Mouse (Mus musculus): Measurements from ENCODE around the gene Ttc39b. TPM values are rescaled to one million over a fixed set of nuclear protein-coding genes. Genes with fewer than 3 reads are reported as not detected.

Gene Ttc39b
- polyA plus RNA-seq, 1 experiment from 2014 or later, result 15.7 TPM

DNA sequence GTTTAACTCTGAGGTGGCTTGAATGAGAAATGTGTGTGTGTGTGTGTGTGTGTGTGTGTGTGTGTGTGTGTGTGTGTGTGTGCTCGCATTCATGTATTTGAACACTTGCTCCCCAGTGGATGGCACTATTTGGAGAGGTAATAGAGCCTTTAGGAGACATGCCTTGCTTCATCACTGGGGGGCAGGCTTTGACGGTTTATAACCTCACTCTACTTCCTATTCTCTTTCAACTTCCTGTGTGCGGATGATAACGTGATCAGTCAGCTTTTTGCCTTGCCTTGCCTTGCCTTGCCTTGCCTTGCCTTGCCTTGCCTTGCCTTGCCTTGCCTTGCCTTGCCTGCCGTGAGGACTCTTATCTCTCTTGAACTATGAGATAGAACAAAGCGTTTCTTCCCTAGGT is 110.3 kb downstream of the Ttc39b start:
- H3K9me3 ChIP-seq (ENCODE audit: control insufficient read depth, low read length), result no peaks in the 10 kb centered on the region
- ATAC-seq (ENCODE audit: low FRiP score, low TSS enrichment) (no peak), DNase-seq (ENCODE audit: low spot score) (no peak)
- H3K36me3 ChIP-seq (ENCODE audit: control insufficient read depth, insufficient read depth, low read length), result no peaks in the 10 kb centered on the region
- TF ChIP-seq EP300 (optimal IDR thresholded peaks at IDR 0.05) (no peak), CTCF (IDR thresholded peaks at IDR 0.05; ENCODE audit: low read depth) (no peak)
- no peak overlapping the region for H3K4me2 ChIP-seq (replicated peaks; ENCODE audit: low read depth)
- H3K4me1 ChIP-seq (replicated peaks; ENCODE audit: control insufficient read depth, insufficient read depth), result no peaks in the 10 kb centered on the region
- no peaks in the 10 kb centered on the region for H3K27me3 ChIP-seq (ENCODE audit: control insufficient read depth, insufficient read depth, low read length)
- 71% methylated on average over 6 of the region's 6 CpGs for WGBS
- no peak overlapping the region for H3K27ac ChIP-seq (replicated peaks)
- no peak overlapping the region for H3K9ac ChIP-seq (ENCODE audit: low read length)
- no peak overlapping the region for H3K4me3 ChIP-seq (ENCODE audit: low read depth, low read length)

GRCm38 (mm10) chr4:83211709-83212108 is 112.3 kb downstream of the Ttc39b start:
- DNase-seq (ENCODE audit: low spot score) (no peak), ATAC-seq (ENCODE audit: low FRiP score, low TSS enrichment) (no peak)
- no peaks in the 10 kb centered on the region for H3K9me3 ChIP-seq (ENCODE audit: control insufficient read depth, low read length)
- no peak overlapping the region for H3K9ac ChIP-seq (ENCODE audit: low read length)
- H3K27me3 ChIP-seq (ENCODE audit: control insufficient read depth, insufficient read depth, low read length), result no peaks in the 10 kb centered on the region
- H3K4me2 ChIP-seq (replicated peaks; ENCODE audit: low read depth), result no peak overlapping the region
- no peak for TF ChIP-seq CTCF (IDR thresholded peaks at IDR 0.05; ENCODE audit: low read depth)
- no peak for TF ChIP-seq EP300 (optimal IDR thresholded peaks at IDR 0.05)
- H3K27ac ChIP-seq (replicated peaks), result no peak overlapping the region
- H3K36me3 ChIP-seq (ENCODE audit: control insufficient read depth, insufficient read depth, low read length), result no peaks in the 10 kb centered on the region
- no peaks in the 10 kb centered on the region for H3K4me1 ChIP-seq (replicated peaks; ENCODE audit: control insufficient read depth, insufficient read depth)
- 56% methylated on average over 12 of the region's 12 CpGs for WGBS
- H3K4me3 ChIP-seq (ENCODE audit: low read depth, low read length), result no peak overlapping the region

DNA sequence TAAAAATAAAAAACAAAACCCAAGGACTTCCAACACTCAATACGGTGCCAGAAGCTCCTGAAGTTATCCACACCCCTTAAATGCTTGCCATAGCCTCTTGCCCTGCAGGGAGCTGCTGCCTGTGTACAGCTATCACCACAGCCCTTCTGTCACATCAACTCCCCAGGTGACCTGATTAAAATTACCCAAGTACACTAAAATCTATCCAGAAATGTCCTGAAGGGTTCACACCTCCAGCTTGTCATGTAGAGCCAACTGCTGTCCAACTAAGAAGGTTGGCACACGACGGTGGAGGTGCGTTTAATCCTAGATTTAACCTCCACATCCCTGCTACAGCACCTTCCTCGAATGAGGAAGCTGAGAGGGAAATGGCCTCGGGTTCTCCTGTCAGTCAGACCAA is 113.6 kb downstream of the Ttc39b start:
- no peak for DNase-seq (ENCODE audit: low spot score)
- no peak overlapping the region for H3K4me3 ChIP-seq (ENCODE audit: low read depth, low read length)
- WGBS, result 83% methylated on average over 6 of the region's 6 CpGs

DNA sequence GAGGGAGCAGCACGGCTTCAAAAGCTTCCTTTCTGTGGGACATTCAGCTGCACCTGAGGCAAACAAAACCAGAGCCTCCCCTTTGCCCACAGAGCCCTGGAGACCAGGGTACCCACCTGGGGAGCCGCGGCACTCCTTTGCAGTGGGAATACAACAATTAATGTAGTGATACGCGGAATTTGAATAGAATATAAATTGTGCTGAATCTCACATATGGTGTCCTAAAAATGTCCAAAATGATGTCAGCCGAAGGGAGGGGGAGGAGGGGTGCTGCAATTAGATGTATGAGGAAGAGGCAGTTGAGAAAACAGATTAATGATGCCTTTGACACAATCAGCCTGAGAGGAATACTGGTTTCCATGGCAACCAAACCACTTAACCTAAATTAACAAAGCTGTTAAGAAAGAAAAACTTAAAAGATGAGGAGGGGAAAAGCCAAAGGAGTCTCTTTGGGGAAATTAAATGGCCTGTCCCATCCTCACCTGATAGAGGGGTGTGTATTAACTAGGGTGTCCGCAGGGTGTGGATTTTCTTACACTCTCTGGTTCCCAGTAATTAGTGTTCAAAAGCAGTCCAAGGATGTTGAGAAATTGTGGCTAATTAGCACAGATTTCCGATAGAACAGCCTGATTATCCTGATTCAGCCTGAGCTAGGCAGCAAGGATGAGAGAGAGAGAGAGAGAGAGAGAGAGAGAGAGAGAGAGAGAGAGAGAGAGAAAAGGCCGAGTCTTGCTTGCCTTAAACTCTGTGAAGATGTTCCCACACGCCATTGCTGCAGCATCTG is 117.1 kb downstream of the Ttc39b start:
- no peak overlapping the region for H3K4me2 ChIP-seq (replicated peaks; ENCODE audit: low read depth)
- DNase-seq (ENCODE audit: low spot score), result no peak
- no peak overlapping the region for H3K27ac ChIP-seq (replicated peaks)
- TF ChIP-seq CTCF (IDR thresholded peaks at IDR 0.05; ENCODE audit: low read depth) (no peak), EP300 (optimal IDR thresholded peaks at IDR 0.05) (no peak)
- H3K27me3 ChIP-seq (ENCODE audit: control insufficient read depth, insufficient read depth, low read length), result no peaks in the 10 kb centered on the region
- no peaks in the 10 kb centered on the region for H3K36me3 ChIP-seq (ENCODE audit: control insufficient read depth, insufficient read depth, low read length)
- WGBS, result 62% methylated on average over 10 of the region's 10 CpGs
- H3K4me1 ChIP-seq (replicated peaks; ENCODE audit: control insufficient read depth, insufficient read depth), result no peaks in the 10 kb centered on the region
- H3K9ac ChIP-seq (ENCODE audit: low read length), result no peak overlapping the region
- H3K4me3 ChIP-seq (ENCODE audit: low read depth, low read length), result no peak overlapping the region
- ATAC-seq (ENCODE audit: low FRiP score, low TSS enrichment), result no peak
- no peaks in the 10 kb centered on the region for H3K9me3 ChIP-seq (ENCODE audit: control insufficient read depth, low read length)

More for the DNA sequence above, 113.6 kb downstream of the Ttc39b start:
- Histone ChIP-seq H3K4me2 (replicated peaks; ENCODE audit: low read depth) (no peak overlapping the region), H3K4me1 (replicated peaks; ENCODE audit: control insufficient read depth, insufficient read depth) (no peaks in the 10 kb centered on the region), H3K27me3 (ENCODE audit: control insufficient read depth, insufficient read depth, low read length) (no peaks in the 10 kb centered on the region), H3K27ac (replicated peaks) (no peak overlapping the region), H3K9ac (ENCODE audit: low read length) (no peak overlapping the region), H3K36me3 (ENCODE audit: control insufficient read depth, insufficient read depth, low read length) (no peaks in the 10 kb centered on the region), H3K9me3 (ENCODE audit: control insufficient read depth, low read length) (no peaks in the 10 kb centered on the region)
- ATAC-seq (ENCODE audit: low FRiP score, low TSS enrichment), result no peak
- TF ChIP-seq CTCF (IDR thresholded peaks at IDR 0.05; ENCODE audit: low read depth) (no peak), EP300 (optimal IDR thresholded peaks at IDR 0.05) (no peak)

DNA sequence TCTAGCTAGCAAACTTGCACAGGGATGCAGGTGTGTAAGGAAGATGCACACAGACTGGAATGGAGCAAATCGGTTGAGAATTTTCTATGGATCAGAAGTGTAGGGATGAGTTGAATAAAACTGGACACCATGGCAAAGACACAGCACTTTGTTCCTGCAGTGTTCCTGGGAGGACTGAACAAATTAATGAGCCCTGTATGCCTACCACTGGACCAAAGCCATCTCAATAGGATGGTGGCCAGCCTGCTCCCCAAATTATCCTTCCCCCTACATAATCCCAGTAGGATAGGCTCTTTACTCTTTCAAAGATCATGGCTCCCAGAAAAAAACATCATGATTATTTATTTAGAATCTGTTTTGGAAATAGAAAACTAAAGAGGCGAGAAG is 117.6 kb downstream of the Ttc39b start:
- DNase-seq (ENCODE audit: low spot score) (no peak), ATAC-seq (ENCODE audit: low FRiP score, low TSS enrichment) (no peak)
- 73% methylated on average over 2 of the region's 2 CpGs for WGBS
- Histone ChIP-seq H3K4me2 (replicated peaks; ENCODE audit: low read depth) (no peak overlapping the region), H3K4me3 (ENCODE audit: low read depth, low read length) (no peak overlapping the region), H3K9me3 (ENCODE audit: control insufficient read depth, low read length) (no peaks in the 10 kb centered on the region), H3K9ac (ENCODE audit: low read length) (no peak overlapping the region), H3K4me1 (replicated peaks; ENCODE audit: control insufficient read depth, insufficient read depth) (no peaks in the 10 kb centered on the region), H3K27me3 (ENCODE audit: control insufficient read depth, insufficient read depth, low read length) (no peaks in the 10 kb centered on the region), H3K27ac (replicated peaks) (no peak overlapping the region), H3K36me3 (ENCODE audit: control insufficient read depth, insufficient read depth, low read length) (no peaks in the 10 kb centered on the region)
- no peak for TF ChIP-seq EP300 (optimal IDR thresholded peaks at IDR 0.05)
- no peak for TF ChIP-seq CTCF (IDR thresholded peaks at IDR 0.05; ENCODE audit: low read depth)

DNA sequence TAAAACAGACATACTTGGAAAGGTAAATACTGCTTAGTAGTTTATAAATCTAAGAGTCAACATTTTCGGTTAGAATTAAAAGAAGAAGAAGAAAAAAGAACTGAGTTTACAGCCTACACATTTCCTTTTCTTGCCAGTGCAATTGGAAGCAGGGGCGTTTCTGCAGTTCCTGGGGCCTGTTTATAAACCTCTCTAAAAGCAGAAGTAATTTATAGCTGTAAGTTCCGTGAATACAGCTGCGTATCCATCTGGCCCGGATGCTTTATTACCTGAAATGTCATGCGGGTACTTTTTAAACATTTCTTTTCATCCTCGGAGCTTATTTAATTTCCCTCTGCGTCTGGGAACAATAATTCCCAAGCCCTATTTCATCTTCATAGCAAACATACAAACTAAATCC is 124.7 kb downstream of the Ttc39b start:
- Histone ChIP-seq H3K9ac (ENCODE audit: low read length) (no peak overlapping the region), H3K27me3 (ENCODE audit: control insufficient read depth, insufficient read depth, low read length) (no peaks in the 10 kb centered on the region), H3K9me3 (ENCODE audit: control insufficient read depth, low read length) (no peaks in the 10 kb centered on the region), H3K4me2 (replicated peaks; ENCODE audit: low read depth) (no peak overlapping the region), H3K27ac (replicated peaks) (no peak overlapping the region), H3K4me1 (replicated peaks; ENCODE audit: control insufficient read depth, insufficient read depth) (no peaks in the 10 kb centered on the region), H3K4me3 (ENCODE audit: low read depth, low read length) (no peak overlapping the region), H3K36me3 (ENCODE audit: control insufficient read depth, insufficient read depth, low read length) (no peaks in the 10 kb centered on the region)
- TF ChIP-seq CTCF (IDR thresholded peaks at IDR 0.05; ENCODE audit: low read depth), result no peak
- TF ChIP-seq EP300 (optimal IDR thresholded peaks at IDR 0.05), result no peak
- WGBS, result 29% methylated on average over 8 of the region's 8 CpGs
- no peak for DNase-seq (ENCODE audit: low spot score)
- ATAC-seq (ENCODE audit: low FRiP score, low TSS enrichment), result no peak

Data from stomach, postnatal 0 days (tissue).